In the genomic region with DNA sequence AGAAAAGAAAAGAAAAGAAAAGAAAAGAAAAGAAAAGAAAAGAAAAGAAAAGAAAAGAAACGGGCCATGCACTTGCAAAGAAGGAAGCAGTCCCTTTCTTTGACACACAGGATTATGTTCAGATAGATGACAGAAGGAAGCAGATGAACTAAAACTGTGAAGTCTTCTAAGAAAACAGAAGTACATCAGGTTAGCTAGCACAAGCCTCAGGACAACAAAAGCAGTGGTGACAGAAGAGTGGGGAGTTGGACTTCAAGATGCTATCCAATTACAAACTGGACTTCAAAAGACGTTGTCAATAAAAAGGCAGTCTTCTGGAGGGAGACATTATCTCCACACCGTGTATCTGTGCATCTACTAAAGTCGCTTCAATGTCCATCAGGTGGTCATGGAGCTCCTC, we compare ENCODE assay signal across 18 mouse cellular contexts. TPM values are rescaled to one million over a fixed set of nuclear protein-coding genes. Genes with fewer than 3 reads are reported as not detected.
A peak's percentile ranks its signal among the peaks of the same experiment; 100 is the strongest.
DNase-seq lines count a peak whose midpoint lies in the region; ATAC-seq and TF ChIP-seq lines count a peak whose summit lies in the region.
"Had no signal": no experiment of that assay in that cellular context is flagged by ENCODE, and none has a peak within 500 bp of the region (broad histone marks: within the 10 kb centered on the region; RNA-seq: fewer than 3 reads in every experiment).

No protein-coding gene starts in this region.

- no peak overlapping the region for H3K4me3 ChIP-seq in heart, adult 2 months
- no peak overlapping the region for H3K4me3 ChIP-seq in liver, adult 2 months (ENCODE audit: insufficient read depth, low read depth, low read length)
- peak overlapping the region; percentile 91 for H3K4me3 ChIP-seq in liver, postnatal 0 days (ENCODE audit: low read depth, low read length)
- no peak overlapping the region for H3K4me3 ChIP-seq in forebrain, embryonic 10.5 days
- H3K4me3 ChIP-seq: forebrain, embryonic 13.5 days; hindbrain, embryonic 15.5 days; limb, embryonic 12.5 days had no signal

- H3K27me3 ChIP-seq in heart, adult 2 months (ENCODE audit: control insufficient read depth, insufficient read depth, low read length): no peaks in the 10 kb centered on the region
- H3K27me3 ChIP-seq in liver, adult 2 months (ENCODE audit: control insufficient read depth, insufficient read depth, low read length): no peaks in the 10 kb centered on the region
- H3K27me3 ChIP-seq in liver, postnatal 0 days (ENCODE audit: insufficient read depth, low read length): no peaks in the 10 kb centered on the region
- no peaks in the 10 kb centered on the region for H3K27me3 ChIP-seq in forebrain, embryonic 10.5 days (ENCODE audit: poor library complexity, severe bottlenecking)
- H3K27me3 ChIP-seq: forebrain, embryonic 13.5 days; hindbrain, embryonic 15.5 days; limb, embryonic 12.5 days; Patski had no signal

- TF ChIP-seq EP300 in heart, adult 2 months (IDR thresholded peaks at IDR 0.05; ENCODE audit: insufficient read depth, low read depth, low read length): no peak
- TF ChIP-seq EP300 in liver, postnatal 0 days (IDR thresholded peaks at IDR 0.05; ENCODE audit: low read depth): no peak

- H3K9ac ChIP-seq in heart, adult 2 months (ENCODE audit: low read depth, low read length): no peak overlapping the region; the same call in 1 of the 2 replicates
- peak overlapping the region; percentile 27; the same call in 1 of the 2 replicates for H3K9ac ChIP-seq in liver, adult 2 months (ENCODE audit: low read depth, low read length)
- H3K9ac ChIP-seq in liver, postnatal 0 days (replicated peaks): 0 out of 2 replicates have a peak overlapping the region, but pooled peaks have one; percentile 27
- H3K9ac ChIP-seq: forebrain, embryonic 13.5 days; hindbrain, embryonic 15.5 days; limb, embryonic 12.5 days had no signal

- 50% methylated on average over 4 of the region's 4 CpGs for WGBS in heart, adult 2 months
- 61% methylated on average over 4 of the region's 4 CpGs for WGBS in liver, adult 2 months
- WGBS in liver, postnatal 0 days (ENCODE audit: insufficient replicate concordance): 24% methylated on average over 4 of the region's 4 CpGs
- WGBS in forebrain, embryonic 10.5 days: 82% methylated on average over 4 of the region's 4 CpGs

- H3K79me2 ChIP-seq in heart, adult 2 months (replicated peaks; ENCODE audit: control insufficient read depth, insufficient read depth, low read length): peaks cover 3% of the 10 kb centered on the region
- H3K79me2 ChIP-seq in liver, adult 2 months (ENCODE audit: control insufficient read depth, insufficient read depth, low read length): peaks cover 10% of the 10 kb centered on the region; the same call in 1 of the 2 replicates

- no peak for TF ChIP-seq CTCF in heart, adult 2 months (IDR thresholded peaks at IDR 0.05)
- TF ChIP-seq CTCF in liver, adult 2 months (IDR thresholded peaks at IDR 0.05; ENCODE audit: low read depth, low read length): no peak
- TF ChIP-seq CTCF in liver, postnatal 0 days (IDR thresholded peaks at IDR 0.05; ENCODE audit: low read depth): no peak

- no peak for DNase-seq in heart, adult 2 months
- no peak for DNase-seq in heart, postnatal 4 days
- DNase-seq in liver, adult 2 months (ENCODE audit: extremely low read depth, low read depth, low spot score): no peak
- DNase-seq in liver (no peak), MEL-GATA-1-ER (ENCODE audit: extremely low read depth, low read depth) (peak; percentile 70)
- DNase-seq in liver, postnatal 0 days: no peak
- DNase-seq in forebrain, embryonic 10.5 days (ENCODE audit: extremely low spot score, low spot score): no peak
- DNase-seq in layer of hippocampus, adult 9-10 months (ENCODE audit: low spot score): no peak
- DNase-seq: cerebellum, adult 11-12 months; gastrocnemius, postnatal 14 days; kidney, postnatal 14 days; layer of hippocampus, postnatal 36 days; right cerebral cortex, adult 18-20 months had no signal

- no peaks in the 10 kb centered on the region for H3K9me3 ChIP-seq in liver, postnatal 0 days (ENCODE audit: low read length)
- no peaks in the 10 kb centered on the region for H3K9me3 ChIP-seq in forebrain, embryonic 10.5 days
- H3K9me3 ChIP-seq: forebrain, embryonic 13.5 days; hindbrain, embryonic 15.5 days; limb, embryonic 12.5 days had no signal

- peaks cover 9% of the 10 kb centered on the region for H3K4me1 ChIP-seq in heart, adult 2 months (ENCODE audit: control insufficient read depth, insufficient read depth, low read length)
- H3K4me1 ChIP-seq in liver, adult 2 months (ENCODE audit: control insufficient read depth, insufficient read depth, low read length): peaks cover 7% of the 10 kb centered on the region
- H3K4me1 ChIP-seq in liver, postnatal 0 days (ENCODE audit: insufficient read depth): peaks cover 8% of the 10 kb centered on the region
- H3K4me1 ChIP-seq in forebrain, embryonic 10.5 days: peaks cover 29% of the 10 kb centered on the region

- no peak for TF ChIP-seq POLR2A in heart, adult 2 months (IDR thresholded peaks at IDR 0.05; ENCODE audit: insufficient read depth, low read depth, low read length)
- TF ChIP-seq POLR2A in liver, adult 2 months (IDR thresholded peaks at IDR 0.05; ENCODE audit: extremely low read depth, insufficient read depth, low read length): no peak

- H3K27ac ChIP-seq in heart, adult 2 months: peak overlapping the region; percentile 23; the same call in 1 of the 2 replicates
- no peak overlapping the region; the same call in 1 of the 2 replicates for H3K27ac ChIP-seq in liver, adult 2 months (replicated peaks; ENCODE audit: insufficient read depth, low read depth, low read length)
- H3K27ac ChIP-seq in liver, postnatal 0 days (ENCODE audit: low read depth): peak overlapping the region; percentile 67; the same call in 1 of the 2 replicates
- H3K27ac ChIP-seq in forebrain, embryonic 10.5 days: no peak overlapping the region
- H3K27ac ChIP-seq: forebrain, embryonic 13.5 days; hindbrain, embryonic 15.5 days; limb, embryonic 12.5 days had no signal

- H3K4me2 ChIP-seq in liver, postnatal 0 days (ENCODE audit: low read depth, low read length): peak overlapping the region; percentile 70
- H3K4me2 ChIP-seq: forebrain, embryonic 13.5 days; limb, embryonic 12.5 days; midbrain, embryonic 11.5 days had no signal

- peaks cover 14% of the 10 kb centered on the region for H3K36me3 ChIP-seq in heart, adult 2 months (ENCODE audit: control insufficient read depth, insufficient read depth, low read length)
- no peaks in the 10 kb centered on the region for H3K36me3 ChIP-seq in liver, adult 2 months (ENCODE audit: control insufficient read depth, insufficient read depth, low read length)
- no peaks in the 10 kb centered on the region; the same call in 1 of the 2 replicates for H3K36me3 ChIP-seq in liver, postnatal 0 days (replicated peaks; ENCODE audit: insufficient read depth, low read length)
- peaks cover 4% of the 10 kb centered on the region for H3K36me3 ChIP-seq in forebrain, embryonic 10.5 days (replicated peaks)
- H3K36me3 ChIP-seq: hindbrain, embryonic 15.5 days; limb, embryonic 12.5 days had no signal

- intact Hi-C loops in heart, adult 2 months (cut with DNase I): loop anchor here (5.0 kb wide), 1 partner anchor 40 kb away; no protein-coding TSS in a partner anchor

- no peak for ATAC-seq in liver, postnatal 0 days
- ATAC-seq: forebrain, embryonic 13.5 days; Patski had no signal

RNA-seq across cellular contexts. Expression of a gene that starts 3.0 kb away (rescaled TPM):
- 10 to 100 TPM; 35.4 to 37.6 TPM for total RNA-seq in heart, adult 2 months (2021)
- polyA plus RNA-seq in heart, adult 2 months (2012; rRNA removed): 11.8 and 17.0 TPM in 2 replicates
- 10 to 100 TPM; 35.3 to 36.0 TPM for total RNA-seq in heart, postnatal 4 days (2021)
- total RNA-seq in liver, adult 2 months (2014; rRNA removed): 21.6 and 23.2 TPM in 2 replicates
- 4.1 and 5.8 TPM in 2 replicates for polyA plus RNA-seq in liver, adult 2 months (2012; rRNA removed)
- 16.6 and 16.7 TPM in 2 replicates for polyA plus RNA-seq in liver, postnatal 0 days (2015; fragmentation: Nextera tagmentation; extraction: Ambion mirVana)
- 25.4 and 28.1 TPM in 2 replicates for polyA plus RNA-seq in forebrain, embryonic 10.5 days (2016; fragmentation: Nextera tagmentation; extraction: Ambion mirVana)

Comparison
In these comparisons a context has a peak if more than half of its experiments do, and no peak if none do; other contexts are left out.
1. H3K27ac ChIP-seq: peak in heart, adult 2 months (single experiment) and liver, postnatal 0 days (single experiment); none in liver, adult 2 months (single experiment) and forebrain, embryonic 10.5 days (single experiment).